Mouse (Mus musculus) myocyte (in vitro differentiated cells): Measurements from ENCODE around the gene Ehd3. TPM values are rescaled to one million over a fixed set of nuclear protein-coding genes. Genes with fewer than 3 reads are reported as not detected.

Experiments
- H3K27me3 ChIP-seq: one replicate; pipeline ENCODE4 v1.6.1; 2011; ENCODE audit not compliant: control insufficient read depth, insufficient read depth, insufficient read length
- H3K36me3 ChIP-seq: one replicate; pipeline ENCODE4 v1.6.1; 2011; ENCODE audit not compliant: control insufficient read depth, insufficient read depth
- H3K4me2 ChIP-seq: one replicate; pipeline ENCODE4 v1.6.1; 2011; ENCODE audit warnings: low read depth, control low read depth
- H3K4me3 ChIP-seq: one replicate; pipeline ENCODE4 v1.5.1; 2011; ENCODE audit warnings: mild to moderate bottlenecking, control low read depth, moderate library complexity
- H3K79me2 ChIP-seq: one replicate; pipeline ENCODE4 v1.6.1; 2011; ENCODE audit not compliant: control insufficient read depth, insufficient read depth
- H3ac ChIP-seq: one replicate; pipeline ENCODE4 v1.6.1; 2011; ENCODE audit not compliant: control insufficient read depth, insufficient read length
- CEBPB ChIP-seq: IDR thresholded peaks from 2 replicates; pipeline ENCODE4 v1.6.1; 2011; ENCODE audit warnings: mild to moderate bottlenecking, moderate library complexity; ENCODE audit not compliant: poor library complexity, insufficient read depth, severe bottlenecking
- E2F4 ChIP-seq: IDR thresholded peaks from one replicate; pipeline ENCODE4 v1.6.1; 2011; ENCODE audit warnings: mild to moderate bottlenecking, control low read depth, moderate library complexity; ENCODE audit not compliant: insufficient read depth
- MAX ChIP-seq: IDR thresholded peaks from one replicate; pipeline ENCODE4 v1.6.1; 2011; ENCODE audit warnings: low read depth, mild to moderate bottlenecking, control low read depth
- MYOD1 ChIP-seq, 3 experiments: IDR thresholded peaks; one replicate each; pipeline ENCODE4 v1.6.1; 2011; ENCODE audit warnings: control low read depth in 2 of 3, low read depth in 2 of 3, mild to moderate bottlenecking in 2 of 3, moderate library complexity in 1 of 3; ENCODE audit not compliant: insufficient read length in 2 of 3, control insufficient read depth in 1 of 3
- MYOG ChIP-seq, 3 experiments: IDR thresholded peaks; one replicate each; pipeline ENCODE4 v1.6.1; 2011; ENCODE audit warnings: control low read depth in 2 of 3, low read depth in 2 of 3, mild to moderate bottlenecking in 2 of 3; ENCODE audit not compliant: insufficient read length in 2 of 3, control insufficient read depth in 1 of 3, insufficient read depth in 1 of 3
- POLR2A ChIP-seq: IDR thresholded peaks from one replicate; pipeline ENCODE4 v1.6.1; 2011; ENCODE audit warnings: low read depth, mild to moderate bottlenecking, control low read depth, moderate library complexity; ENCODE audit not compliant: insufficient read length
- POLR2AphosphoS2 ChIP-seq: IDR thresholded peaks from one replicate; pipeline ENCODE4 v1.6.1; 2011; ENCODE audit warnings: low read depth, control low read depth; ENCODE audit not compliant: insufficient read length
- REST ChIP-seq: IDR thresholded peaks from one replicate; pipeline ENCODE4 v1.6.1; 2011; ENCODE audit warnings: mild to moderate bottlenecking, control low read depth, moderate library complexity; ENCODE audit not compliant: insufficient read depth, insufficient read length
- SRF ChIP-seq: IDR thresholded peaks from one replicate; pipeline ENCODE4 v1.6.1; 2011; ENCODE audit warnings: low read depth; ENCODE audit not compliant: control insufficient read depth, insufficient read length
- TCF12 ChIP-seq: IDR thresholded peaks from one replicate; pipeline ENCODE4 v1.6.1; 2011; ENCODE audit warnings: mild to moderate bottlenecking, control low read depth; ENCODE audit not compliant: poor library complexity, insufficient read depth, severe bottlenecking
- TCF3 ChIP-seq: IDR thresholded peaks from one replicate; pipeline ENCODE4 v1.6.1; 2011; ENCODE audit warnings: low read depth, control low read depth; ENCODE audit not compliant: insufficient read length
- USF1 ChIP-seq: IDR thresholded peaks from one replicate; pipeline ENCODE4 v1.6.1; 2011; ENCODE audit warnings: low read depth, mild to moderate bottlenecking, control low read depth, moderate library complexity
- polyA plus RNA-seq: library from polyadenylated mRNA; unstranded; fragments of >200 nt; fragmentation: generic; extraction: Trizol; gene quantifications from one replicate; pipeline ENCODE4 v1.2.1, GENCODE M21; 2012; ENCODE audit warnings: missing spikeins

Gene Ehd3
- polyA plus RNA-seq: 2.9 TPM

DNA sequence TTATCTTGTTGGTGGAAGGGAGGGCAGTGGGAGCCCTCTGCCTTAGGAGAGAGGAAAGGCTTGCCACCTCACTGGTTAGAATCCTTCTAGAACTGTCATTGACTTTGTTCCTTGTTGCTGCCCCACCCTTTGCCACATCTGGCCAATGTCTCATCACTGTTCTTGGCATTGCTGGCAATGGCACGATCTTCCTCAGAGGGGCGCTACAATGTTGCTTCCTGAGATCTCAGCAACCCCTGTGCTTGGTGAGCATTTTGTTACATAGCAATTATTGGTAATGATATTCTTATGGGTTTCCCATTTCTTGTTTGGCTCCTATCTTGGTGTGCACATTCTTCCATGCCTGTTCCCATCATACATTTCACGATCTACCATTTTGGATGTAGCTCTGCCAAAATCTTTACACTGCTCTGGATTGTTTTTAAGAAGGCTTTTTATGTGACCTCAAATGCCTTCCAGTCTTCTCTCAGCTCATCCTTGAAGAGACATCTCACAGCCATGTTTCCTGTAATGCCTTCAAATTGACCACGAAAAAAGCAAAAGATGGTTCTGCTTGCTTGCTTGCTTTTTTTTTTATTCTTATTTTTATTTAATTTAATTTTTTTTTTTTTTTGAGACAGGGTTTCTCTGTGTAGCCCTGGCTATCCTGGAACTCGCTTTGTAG, at the start of gene Ehd3:
Ehd3 (plus strand) TSS at position 614 of the 664 bp plus-strand sequence.
- H3K4me2 ChIP-seq: peak within 1 kb of the TSS; percentile 85
- H3K27me3 ChIP-seq: no peaks in the 10 kb centered on the region
- H3K4me3 ChIP-seq: peak within 1 kb of the TSS; percentile 36
- H3K79me2 ChIP-seq: no peaks in the 10 kb centered on the region
- no peaks in the 10 kb centered on the region for H3K36me3 ChIP-seq
- no peak for TF ChIP-seq MYOD1 (IDR thresholded peaks at IDR 0.05; ENCODE audit: control insufficient read depth in 1 of 3, insufficient read length in 2 of 3, low read depth in 2 of 3)
- H3ac ChIP-seq: no peak within 1 kb of the TSS

DNA sequence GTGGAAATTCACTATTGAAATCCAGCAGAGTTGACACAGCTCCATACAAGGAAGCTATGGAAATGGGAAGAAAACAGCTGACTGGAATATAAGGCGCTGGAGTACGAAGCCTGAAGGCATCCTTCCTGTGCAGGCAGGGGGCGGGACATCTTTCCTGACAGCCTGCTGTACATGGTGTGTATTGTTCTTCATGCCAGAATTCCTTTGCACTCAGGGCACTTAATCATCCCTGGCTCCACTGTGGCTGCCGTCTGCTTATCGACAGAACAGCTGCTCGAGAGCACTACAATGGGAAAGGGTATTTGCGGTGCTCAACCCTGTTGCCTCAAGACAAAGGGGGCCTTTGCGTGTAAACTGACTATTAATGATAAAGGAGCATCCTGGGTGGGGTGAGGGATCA, 33.0 kb upstream of the Ehd3 start:
- Histone ChIP-seq H3K27me3 (no peaks in the 10 kb centered on the region), H3K36me3 (no peaks in the 10 kb centered on the region), H3K4me2 (no peak overlapping the region), H3ac (no peak overlapping the region), H3K79me2 (no peaks in the 10 kb centered on the region), H3K4me3 (no peak overlapping the region)
- TF ChIP-seq E2F4: no peak
- no peak for TF ChIP-seq POLR2A
- peak in 2 of 3 experiments; percentile 33 to 43 for TF ChIP-seq MYOG (IDR thresholded peaks at IDR 0.05; ENCODE audit: control insufficient read depth in 1 of 3, insufficient read depth in 1 of 3, insufficient read length in 2 of 3, low read depth in 2 of 3)
- TF ChIP-seq TCF3: no peak
- TF ChIP-seq MYOD1 (IDR thresholded peaks at IDR 0.05; ENCODE audit: control insufficient read depth in 1 of 3, insufficient read length in 2 of 3, low read depth in 2 of 3): peak in 2 of 3 experiments; percentile 45 to 63

DNA sequence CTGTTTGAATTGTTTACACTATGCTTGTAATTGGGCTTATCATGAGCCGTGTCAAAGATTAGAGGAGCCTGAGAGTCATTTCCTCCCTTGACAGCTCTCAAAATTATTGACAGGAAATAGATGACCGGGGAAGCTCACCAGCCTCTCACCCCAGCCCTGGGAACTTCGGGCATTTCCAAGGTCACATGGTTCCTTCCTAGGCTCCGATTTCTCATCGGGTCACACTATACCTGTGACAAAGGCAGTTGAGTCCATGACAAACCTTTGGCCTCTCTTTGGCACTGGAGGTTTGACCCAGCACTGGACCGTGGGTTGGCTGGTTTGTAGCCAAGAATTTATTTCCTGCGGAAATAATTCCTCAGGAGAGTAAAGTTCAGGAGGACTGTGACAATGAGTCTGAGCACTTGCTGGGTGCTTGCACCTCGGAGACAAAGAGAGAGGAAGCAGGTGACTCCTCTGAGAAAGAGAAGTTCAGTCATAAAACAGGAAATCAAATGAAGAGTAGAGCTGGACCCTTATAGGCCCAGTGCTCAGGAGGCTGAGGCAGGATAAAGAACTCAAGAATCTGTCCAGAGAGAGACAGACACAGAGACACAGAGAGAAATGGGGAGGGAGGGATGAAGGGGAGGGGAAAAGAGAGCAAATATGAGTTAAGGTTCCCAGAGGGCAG, 17.2 kb upstream of the Ehd3 start:
- H3K36me3 ChIP-seq: no peaks in the 10 kb centered on the region
- H3K27me3 ChIP-seq: no peaks in the 10 kb centered on the region
- TF ChIP-seq MAX (no peak), TCF3 (no peak), REST (no peak), MYOD1 (IDR thresholded peaks at IDR 0.05; ENCODE audit: control insufficient read depth in 1 of 3, insufficient read length in 2 of 3, low read depth in 2 of 3) (no peak), MYOG (IDR thresholded peaks at IDR 0.05; ENCODE audit: control insufficient read depth in 1 of 3, insufficient read depth in 1 of 3, insufficient read length in 2 of 3, low read depth in 2 of 3) (no peak), POLR2AphosphoS2 (no peak), USF1 (no peak), E2F4 (no peak), TCF12 (no peak), CEBPB (no peak), POLR2A (no peak), SRF (no peak)
- no peak overlapping the region for H3K4me2 ChIP-seq
- no peak overlapping the region for H3K4me3 ChIP-seq
- H3K79me2 ChIP-seq: no peaks in the 10 kb centered on the region
- no peak overlapping the region for H3ac ChIP-seq

GRCm38 (mm10) chr17:73790284-73791020, 13.5 kb upstream of the Ehd3 start:
- H3K79me2 ChIP-seq: no peaks in the 10 kb centered on the region
- no peaks in the 10 kb centered on the region for H3K27me3 ChIP-seq
- H3K4me2 ChIP-seq: no peak overlapping the region
- no peak for TF ChIP-seq E2F4
- TF ChIP-seq TCF3: no peak
- TF ChIP-seq MYOG (IDR thresholded peaks at IDR 0.05; ENCODE audit: control insufficient read depth in 1 of 3, insufficient read depth in 1 of 3, insufficient read length in 2 of 3, low read depth in 2 of 3): no peak
- no peak for TF ChIP-seq CEBPB
- TF ChIP-seq USF1: no peak
- TF ChIP-seq MYOD1 (IDR thresholded peaks at IDR 0.05; ENCODE audit: control insufficient read depth in 1 of 3, insufficient read length in 2 of 3, low read depth in 2 of 3): no peak
- TF ChIP-seq TCF12: no peak
- no peak for TF ChIP-seq POLR2A
- TF ChIP-seq POLR2AphosphoS2: no peak
- TF ChIP-seq SRF: no peak
- TF ChIP-seq MAX: no peak
- TF ChIP-seq REST: no peak
- no peaks in the 10 kb centered on the region for H3K36me3 ChIP-seq
- no peak overlapping the region for H3K4me3 ChIP-seq
- no peak overlapping the region for H3ac ChIP-seq
